Mouse (Mus musculus) embryonic facial prominence, embryonic 11.5 days (tissue): ENCODE data around the gene Gm20388. TPM values are rescaled to one million over a fixed set of nuclear protein-coding genes. Genes with fewer than 3 reads are reported as not detected.
A peak's percentile ranks its signal among the peaks of the same experiment; 100 is the strongest.

Experiments
- ATAC-seq: fragments of 200-750 bp; cut with Nextera tagmentation; replicated peaks from 2 replicates; pipeline ENCODE4 v1.8.0; 2017; ENCODE audit warnings: low read depth; ENCODE audit not compliant: insufficient number of reproducible peaks, low FRiP score, low TSS enrichment
- DNase-seq: peaks from one replicate; pipeline ENCODE4 v3.0.0-alpha.2; 2015; ENCODE audit warnings: low spot score
- H3K27ac ChIP-seq: fragments of 300-500 bp; sonication (generic); replicated peaks from 2 replicates; pipeline ENCODE4 v1.5.1; 2014; ENCODE audit warnings: mild to moderate bottlenecking, low read depth, low read length, control low read depth
- H3K27me3 ChIP-seq: fragments of 300-500 bp; sonication (generic); 2 replicates; pipeline ENCODE4 v1.6.1; 2014; ENCODE audit warnings: mild to moderate bottlenecking, low read length, moderate library complexity, mixed read lengths; ENCODE audit not compliant: control insufficient read depth, insufficient read depth
- H3K36me3 ChIP-seq: fragments of 300-500 bp; sonication (generic); replicated peaks from 2 replicates; pipeline ENCODE4 v1.6.1; 2014; ENCODE audit warnings: low read depth, mild to moderate bottlenecking, low read length, moderate library complexity, mixed read lengths; ENCODE audit not compliant: control insufficient read depth, insufficient read depth
- H3K4me1 ChIP-seq: fragments of 300-500 bp; sonication (generic); 2 replicates; pipeline ENCODE4 v1.6.1; 2014; ENCODE audit warnings: low read length, mixed read lengths; ENCODE audit not compliant: control insufficient read depth, insufficient read depth
- H3K4me2 ChIP-seq: fragments of 300-500 bp; sonication (generic); 2 replicates; pipeline ENCODE4 v1.6.1; 2014; ENCODE audit warnings: low read depth, mild to moderate bottlenecking, control low read depth, low read length, moderate library complexity
- H3K4me3 ChIP-seq: fragments of 300-500 bp; sonication (generic); 2 replicates; pipeline ENCODE4 v1.5.1; 2014; ENCODE audit warnings: low read depth, low read length, control low read depth
- H3K9ac ChIP-seq: fragments of 300-500 bp; sonication (generic); replicated peaks from 2 replicates; pipeline ENCODE4 v1.6.1; 2014; ENCODE audit warnings: mild to moderate bottlenecking, control low read depth, low read length
- H3K9me3 ChIP-seq: fragments of 300-500 bp; sonication (generic); replicated peaks from 2 replicates; pipeline ENCODE4 v1.6.1; 2016; ENCODE audit warnings: mild to moderate bottlenecking, low read length, inconsistent platforms, mixed read lengths; ENCODE audit not compliant: control insufficient read depth
- WGBS: fragments of 180-500 bp; shearing (Covaris S2); extraction: QIAGEN DNeasy Blood & Tissue Kit; methylation state at CpG from one replicate; pipeline ENCODE4 v1.1.7; 2014; 5-methylcytosine and 5-hydroxymethylcytosine counted together
- polyA plus RNA-seq: library from polyadenylated mRNA; unstranded; fragments of >200 nt; fragmentation: Nextera tagmentation; extraction: Ambion mirVana; gene quantifications from 2 replicates; pipeline ENCODE4 v1.2.1, GENCODE M21; 2014

Gene Gm20388
- polyA plus RNA-seq, 1 experiment from 2014 or later = 3.1 TPM

GRCm38 (mm10) chr8:121730170-121730569 is 1819.5 kb downstream of the Gm20388 start:
- H3K4me2 ChIP-seq = peak overlapping the region; percentile 88
- H3K27me3 ChIP-seq = peaks cover 55% of the 10 kb centered on the region
- ATAC-seq = no peak
- H3K9me3 ChIP-seq = no peaks in the 10 kb centered on the region
- under 1% methylated on average over 50 of the region's 60 CpGs for WGBS
- H3K4me3 ChIP-seq = peak overlapping the region; percentile 52
- DNase-seq = peak; percentile 53
- no peaks in the 10 kb centered on the region; the same call in 1 of the 2 replicates for H3K4me1 ChIP-seq
- H3K9ac ChIP-seq = peak overlapping the region; percentile 41
- H3K27ac ChIP-seq = no peak overlapping the region
- H3K36me3 ChIP-seq = no peaks in the 10 kb centered on the region

- no peaks in the 10 kb centered on the region; the same call in 1 of the 2 replicates for H3K4me1 ChIP-seq
- no peaks in the 10 kb centered on the region for H3K36me3 ChIP-seq
- H3K27me3 ChIP-seq = peaks cover 55% of the 10 kb centered on the region
- peak overlapping the region; percentile 88 for H3K4me2 ChIP-seq
- H3K27ac ChIP-seq = no peak overlapping the region
- H3K4me3 ChIP-seq = peak overlapping the region; percentile 52
- peak overlapping the region; percentile 41; the same call in 1 of the 2 replicates for H3K9ac ChIP-seq
- under 1% methylated on average over 36 of the region's 37 CpGs for WGBS
- no peaks in the 10 kb centered on the region for H3K9me3 ChIP-seq
- DNase-seq (no peak), ATAC-seq (no peak)
These were observed 1820.0 kb downstream of the Gm20388 start for GRCm38 (mm10) chr8:121730646-121731045.

GRCm38 (mm10) chr8:121731060-121731459 is 1820.4 kb downstream of the Gm20388 start:
- H3K9ac ChIP-seq = 0 out of 2 replicates have a peak overlapping the region, but pooled peaks have one; percentile 13

GRCm38 (mm10) chr8:121731471-121732333 is 1821.1 kb downstream of the Gm20388 start:
- H3K4me1 ChIP-seq = no peaks in the 10 kb centered on the region; the same call in 1 of the 2 replicates
- 5% methylated on average over 26 of the region's 26 CpGs for WGBS
- DNase-seq = no peak
- no peak overlapping the region for H3K9ac ChIP-seq
- no peak for ATAC-seq
- peaks cover 55% of the 10 kb centered on the region for H3K27me3 ChIP-seq
- peak overlapping the region; percentile 52 for H3K4me3 ChIP-seq
- no peaks in the 10 kb centered on the region for H3K9me3 ChIP-seq
- no peak overlapping the region for H3K27ac ChIP-seq
- no peaks in the 10 kb centered on the region for H3K36me3 ChIP-seq
- no peak overlapping the region for H3K4me2 ChIP-seq

More at GRCm38 (mm10) chr8:121731060-121731459, 1820.4 kb downstream of the Gm20388 start:
- no peak overlapping the region for H3K27ac ChIP-seq
- DNase-seq (no peak), ATAC-seq (no peak)
- no peaks in the 10 kb centered on the region for H3K9me3 ChIP-seq
- H3K4me2 ChIP-seq = peak overlapping the region; percentile 88
- WGBS = 2% methylated on average over 9 of the region's 11 CpGs
- no peaks in the 10 kb centered on the region; the same call in 1 of the 2 replicates for H3K4me1 ChIP-seq
- peaks cover 55% of the 10 kb centered on the region for H3K27me3 ChIP-seq
- H3K36me3 ChIP-seq = no peaks in the 10 kb centered on the region
- H3K4me3 ChIP-seq = peak overlapping the region; percentile 52

GRCm38 (mm10) chr8:121732334-121732665 is 1821.7 kb downstream of the Gm20388 start:
- Histone ChIP-seq H3K27ac (no peak overlapping the region), H3K4me1 (no peaks in the 10 kb centered on the region; the same call in 1 of the 2 replicates), H3K4me2 (no peak overlapping the region), H3K9me3 (no peaks in the 10 kb centered on the region), H3K27me3 (peaks cover 55% of the 10 kb centered on the region), H3K4me3 (no peak overlapping the region), H3K36me3 (no peaks in the 10 kb centered on the region), H3K9ac (no peak overlapping the region)
- ATAC-seq = no peak
- 49% methylated on average over 4 of the region's 4 CpGs for WGBS
- no peak for DNase-seq

GRCm38 (mm10) chr8:121734262-121734661 is 1823.6 kb downstream of the Gm20388 start:
- Histone ChIP-seq H3K27me3 (peaks cover 40% of the 10 kb centered on the region), H3K4me2 (no peak overlapping the region), H3K9ac (no peak overlapping the region), H3K9me3 (no peaks in the 10 kb centered on the region), H3K4me3 (no peak overlapping the region), H3K27ac (no peak overlapping the region), H3K4me1 (no peaks in the 10 kb centered on the region; the same call in 1 of the 2 replicates), H3K36me3 (no peaks in the 10 kb centered on the region)
- ATAC-seq (no peak), DNase-seq (no peak)
- WGBS = 89% methylated on average over 16 of the region's 16 CpGs

- DNase-seq (peak; percentile 89), ATAC-seq (no peak)
- H3K36me3 ChIP-seq = no peaks in the 10 kb centered on the region
- H3K27me3 ChIP-seq = peaks cover 21% of the 10 kb centered on the region
- no peak overlapping the region for H3K4me3 ChIP-seq
- H3K9me3 ChIP-seq = no peaks in the 10 kb centered on the region
- WGBS = 16% methylated on average over 7 of the region's 7 CpGs
- H3K4me2 ChIP-seq = no peak overlapping the region
- H3K9ac ChIP-seq = no peak overlapping the region
- H3K27ac ChIP-seq = no peak overlapping the region
- no peaks in the 10 kb centered on the region; the same call in 1 of the 2 replicates for H3K4me1 ChIP-seq
These were observed 1825.6 kb downstream of the Gm20388 start for GRCm38 (mm10) chr8:121736236-121736635.

- DNase-seq (no peak), ATAC-seq (no peak)
- H3K4me1 ChIP-seq = no peaks in the 10 kb centered on the region
- no peak overlapping the region for H3K27ac ChIP-seq
- WGBS = 89% methylated on average over 10 of the region's 10 CpGs
- no peak overlapping the region for H3K9ac ChIP-seq
- H3K4me2 ChIP-seq = no peak overlapping the region
- no peak overlapping the region for H3K4me3 ChIP-seq
- no peaks in the 10 kb centered on the region for H3K27me3 ChIP-seq
- no peaks in the 10 kb centered on the region for H3K9me3 ChIP-seq
- no peaks in the 10 kb centered on the region for H3K36me3 ChIP-seq
These were observed 1830.1 kb downstream of the Gm20388 start for GRCm38 (mm10) chr8:121740721-121741120.
